Mouse (Mus musculus): ENCODE measurements around the gene Slc4a10. TPM values are rescaled to one million over a fixed set of nuclear protein-coding genes. Genes with fewer than 3 reads are reported as not detected.

The Slc4a10 gene
- polyA plus RNA-seq, 1 experiment from 2014 or later = 0.11 TPM

DNA sequence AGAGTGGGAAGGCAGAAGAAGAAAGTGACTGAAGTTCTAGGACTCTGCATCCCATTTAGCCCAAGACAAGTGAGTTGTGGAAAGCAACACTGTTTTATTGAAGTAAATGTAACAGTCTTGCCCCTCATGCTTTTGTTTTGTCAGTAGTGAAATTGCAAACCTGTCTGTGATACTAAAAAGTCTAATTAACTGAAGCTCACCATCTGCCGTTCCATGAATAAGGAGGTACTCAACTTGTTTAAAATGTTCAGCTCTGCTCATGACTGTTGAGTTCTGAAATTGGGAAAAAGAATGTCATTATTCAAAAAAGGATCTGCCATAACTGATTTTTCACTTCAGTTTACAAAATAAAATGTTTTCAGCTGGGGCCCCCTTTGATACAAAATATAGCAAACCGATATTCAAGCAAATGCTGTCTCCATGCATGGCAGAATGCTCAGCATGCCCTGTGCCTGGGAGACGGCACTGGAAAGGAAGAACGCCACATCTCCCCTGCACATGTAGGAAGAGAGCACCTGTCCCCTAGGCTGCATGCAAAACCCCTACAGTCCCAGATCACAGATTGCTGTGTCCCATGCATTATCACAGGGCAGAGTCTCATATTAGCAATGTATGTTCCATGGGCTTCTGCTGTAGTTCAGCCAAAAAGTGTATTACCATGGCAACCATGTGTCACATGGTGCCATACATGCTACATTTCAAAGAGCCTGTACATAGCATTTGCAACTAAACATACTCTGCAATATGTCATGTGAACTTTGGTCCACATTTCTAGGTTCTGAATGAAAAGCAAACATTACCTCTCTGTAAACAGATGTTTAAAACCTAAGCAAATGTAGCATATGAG, 288.4 kb downstream of the Slc4a10 start:
- Histone ChIP-seq H3K27ac (no peak overlapping the region), H3K4me3 (no peak overlapping the region), H3K4me2 (no peak overlapping the region), H3K9me3 (replicated peaks) (no peaks in the 10 kb centered on the region), H3K27me3 (replicated peaks) (no peaks in the 10 kb centered on the region), H3K9ac (no peak overlapping the region), H3K36me3 (no peaks in the 10 kb centered on the region), H3K4me1 (no peaks in the 10 kb centered on the region; the same call in 1 of the 2 replicates)
- WGBS (ENCODE audit: insufficient replicate concordance) = 74% methylated on average over 4 of the region's 4 CpGs
- ATAC-seq = no peak

- no peak for ATAC-seq
- WGBS (ENCODE audit: insufficient replicate concordance) = 70% methylated on average over 7 of the region's 7 CpGs
These were observed 290.8 kb downstream of the Slc4a10 start for GRCm38 (mm10) chr2:62337086-62337485.

DNA sequence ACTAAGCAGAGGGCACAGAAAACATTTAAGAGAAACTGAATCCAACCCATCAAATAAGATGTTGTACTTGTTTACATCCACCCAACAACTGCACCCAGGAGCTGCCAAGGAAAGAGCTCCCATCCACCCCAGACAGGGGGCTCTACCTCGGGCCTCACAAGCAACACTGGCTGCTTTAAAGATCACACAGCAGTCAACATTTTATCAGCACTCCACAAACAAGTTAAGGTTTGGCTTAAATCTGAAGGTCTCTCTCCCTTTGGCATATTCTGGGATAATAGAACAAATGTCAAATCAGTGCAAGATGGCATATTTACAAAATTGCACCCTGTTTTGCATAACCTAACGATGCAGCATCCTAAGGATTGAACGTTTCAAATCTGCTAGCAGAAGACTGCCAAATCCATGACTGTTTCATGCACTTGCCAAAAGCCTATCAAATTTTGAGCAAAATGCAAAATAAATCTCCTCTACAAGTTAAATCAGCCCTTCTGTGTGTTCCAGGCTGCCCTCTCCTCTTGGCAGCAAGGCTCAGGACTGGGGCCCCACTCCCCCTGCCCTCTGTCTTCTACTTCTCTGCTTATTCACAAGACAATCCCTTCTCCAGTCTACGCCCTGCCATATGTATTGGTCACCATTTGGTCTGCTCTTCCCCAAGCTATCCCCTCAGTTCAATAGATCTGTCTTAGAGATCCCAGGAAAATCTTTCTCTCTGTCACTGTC, 293.1 kb downstream of the Slc4a10 start:
- no peak overlapping the region for H3K4me3 ChIP-seq
- H3K4me1 ChIP-seq = no peaks in the 10 kb centered on the region
- WGBS (ENCODE audit: insufficient replicate concordance) = 55% methylated on average over 4 of the region's 4 CpGs
- H3K9ac ChIP-seq = no peak overlapping the region
- no peak overlapping the region for H3K4me2 ChIP-seq
- no peak overlapping the region for H3K27ac ChIP-seq
- no peaks in the 10 kb centered on the region for H3K27me3 ChIP-seq (replicated peaks)
- no peaks in the 10 kb centered on the region for H3K36me3 ChIP-seq
- H3K9me3 ChIP-seq (replicated peaks) = no peaks in the 10 kb centered on the region
- no peak for ATAC-seq

More at GRCm38 (mm10) chr2:62337086-62337485, 290.8 kb downstream of the Slc4a10 start:
- Histone ChIP-seq H3K9me3 (replicated peaks) (no peaks in the 10 kb centered on the region), H3K4me2 (no peak overlapping the region), H3K27ac (no peak overlapping the region), H3K4me3 (no peak overlapping the region), H3K9ac (no peak overlapping the region), H3K36me3 (no peaks in the 10 kb centered on the region), H3K4me1 (no peaks in the 10 kb centered on the region; the same call in 1 of the 2 replicates), H3K27me3 (replicated peaks) (no peaks in the 10 kb centered on the region)

DNA sequence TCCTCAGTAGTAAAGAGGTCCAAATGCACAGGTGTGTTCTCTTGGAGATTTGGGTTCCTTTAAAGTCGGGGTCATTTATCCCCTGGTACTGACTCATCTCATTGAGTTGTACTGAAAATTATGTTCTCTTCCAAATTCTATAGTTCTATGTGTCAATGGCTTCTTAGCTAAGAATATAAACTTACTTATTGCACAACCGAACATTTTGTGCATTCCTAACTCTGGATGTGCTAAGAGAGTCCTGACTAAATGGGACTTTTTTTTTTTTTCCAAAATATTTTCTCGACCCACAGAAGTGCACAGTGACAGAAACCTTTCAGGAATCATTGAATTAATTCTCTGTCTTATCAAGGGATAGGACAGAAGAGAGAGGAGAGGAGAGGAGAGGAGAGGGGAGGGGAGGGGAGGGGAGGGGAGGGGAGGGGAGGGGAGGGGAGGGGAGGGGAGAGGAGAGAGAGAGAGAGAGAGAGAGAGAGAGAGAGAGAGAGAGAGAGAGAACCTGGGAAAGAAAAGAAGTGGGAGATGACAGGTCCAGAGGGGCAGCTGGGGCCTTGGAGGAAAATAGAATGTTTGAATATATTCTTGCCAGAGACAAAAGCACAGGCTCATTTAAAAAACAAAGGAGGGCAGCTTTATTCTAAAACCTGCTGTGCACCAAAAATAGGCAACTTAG, 294.9 kb downstream of the Slc4a10 start:
- no peak overlapping the region for H3K27ac ChIP-seq
- H3K4me3 ChIP-seq = no peak overlapping the region
- WGBS (ENCODE audit: insufficient replicate concordance) = 54% methylated on average over 3 of the region's 3 CpGs
- no peaks in the 10 kb centered on the region for H3K4me1 ChIP-seq
- no peaks in the 10 kb centered on the region for H3K27me3 ChIP-seq (replicated peaks)
- H3K36me3 ChIP-seq = no peaks in the 10 kb centered on the region
- H3K9ac ChIP-seq = no peak overlapping the region
- no peaks in the 10 kb centered on the region for H3K9me3 ChIP-seq (replicated peaks)
- no peak overlapping the region for H3K4me2 ChIP-seq
- no peak for ATAC-seq

- no peaks in the 10 kb centered on the region for H3K36me3 ChIP-seq
- ATAC-seq = no peak
- H3K27ac ChIP-seq = no peak overlapping the region
- no peaks in the 10 kb centered on the region for H3K4me1 ChIP-seq
- no peaks in the 10 kb centered on the region for H3K27me3 ChIP-seq (replicated peaks)
- 65% methylated on average over 14 of the region's 14 CpGs for WGBS (ENCODE audit: insufficient replicate concordance)
- no peak overlapping the region for H3K4me3 ChIP-seq
- H3K4me2 ChIP-seq = no peak overlapping the region
- H3K9ac ChIP-seq = no peak overlapping the region
- H3K9me3 ChIP-seq (replicated peaks) = no peaks in the 10 kb centered on the region
These were observed 295.5 kb downstream of the Slc4a10 start for GRCm38 (mm10) chr2:62341734-62342128.

DNA sequence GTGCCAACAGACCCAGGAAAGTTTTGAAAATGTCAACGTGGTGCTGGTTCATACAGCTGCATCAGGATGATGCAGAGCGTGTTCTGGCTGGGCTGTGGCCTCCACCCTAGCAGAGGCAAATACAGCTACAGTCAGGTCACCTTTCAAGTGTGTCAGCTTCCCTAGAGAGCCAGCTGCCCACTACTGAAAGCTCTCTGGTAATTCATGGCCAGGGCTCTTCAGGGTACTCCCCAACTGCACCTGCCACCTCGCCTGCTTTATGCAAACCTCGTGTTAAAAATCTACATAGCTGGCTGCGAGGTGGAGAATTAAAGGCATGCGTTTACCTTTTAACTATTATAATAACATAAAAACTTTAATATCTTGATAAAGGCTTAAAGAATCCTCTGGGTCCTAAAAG, 298.1 kb downstream of the Slc4a10 start:
- Histone ChIP-seq H3K4me1 (no peaks in the 10 kb centered on the region), H3K36me3 (no peaks in the 10 kb centered on the region), H3K9me3 (replicated peaks) (no peaks in the 10 kb centered on the region), H3K27me3 (replicated peaks) (no peaks in the 10 kb centered on the region), H3K9ac (no peak overlapping the region), H3K4me2 (no peak overlapping the region), H3K27ac (no peak overlapping the region), H3K4me3 (no peak overlapping the region)
- 54% methylated on average over 6 of the region's 6 CpGs for WGBS (ENCODE audit: insufficient replicate concordance)
- no peak for ATAC-seq

DNA sequence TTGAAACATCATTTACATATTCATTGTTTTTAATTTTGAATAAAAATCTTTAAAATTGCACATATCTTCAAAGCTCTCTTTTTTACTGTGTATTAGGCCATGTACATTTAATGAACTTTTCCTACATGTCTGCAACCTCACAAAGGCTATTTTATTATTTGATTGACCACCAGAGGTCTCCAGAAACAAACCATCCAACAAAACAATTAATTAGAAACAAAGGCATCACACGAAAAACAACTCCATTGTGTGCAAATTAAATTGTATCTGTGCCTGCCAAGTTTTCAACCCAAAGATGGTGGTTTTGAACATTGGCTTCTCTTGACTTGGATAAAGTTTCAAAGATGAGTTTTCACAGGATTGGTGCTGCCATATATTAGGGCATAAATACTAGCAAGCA, 300.5 kb downstream of the Slc4a10 start:
- no peaks in the 10 kb centered on the region for H3K36me3 ChIP-seq
- H3K27me3 ChIP-seq (replicated peaks) = no peaks in the 10 kb centered on the region
- H3K4me1 ChIP-seq = no peaks in the 10 kb centered on the region
- ATAC-seq = no peak
- H3K4me3 ChIP-seq = no peak overlapping the region
- no peak overlapping the region for H3K9ac ChIP-seq
- no peak overlapping the region for H3K4me2 ChIP-seq
- H3K9me3 ChIP-seq (replicated peaks) = no peaks in the 10 kb centered on the region
- H3K27ac ChIP-seq = no peak overlapping the region
- 20% methylated on average over 1 of the region's 1 CpGs for WGBS (ENCODE audit: insufficient replicate concordance)

DNA sequence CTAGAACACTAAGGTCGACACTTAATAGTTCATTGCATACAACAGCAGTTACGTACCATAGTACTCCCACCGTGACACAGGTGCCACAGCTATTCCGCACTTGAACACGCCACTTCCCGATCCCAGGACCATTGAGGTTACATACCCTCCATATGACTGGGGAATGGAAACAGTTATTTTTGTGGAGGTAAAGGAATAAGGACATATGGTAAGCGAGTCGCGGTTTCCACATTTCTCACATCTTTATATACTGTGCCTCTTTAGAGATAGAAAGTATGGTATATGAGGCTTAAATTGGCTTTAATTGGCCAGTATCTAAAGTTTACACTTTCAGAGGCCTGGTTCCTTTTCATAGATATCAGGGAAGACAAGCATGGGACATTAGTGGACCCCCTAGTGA, 301.5 kb downstream of the Slc4a10 start:
- 83% methylated on average over 9 of the region's 9 CpGs for WGBS (ENCODE audit: insufficient replicate concordance)

DNA sequence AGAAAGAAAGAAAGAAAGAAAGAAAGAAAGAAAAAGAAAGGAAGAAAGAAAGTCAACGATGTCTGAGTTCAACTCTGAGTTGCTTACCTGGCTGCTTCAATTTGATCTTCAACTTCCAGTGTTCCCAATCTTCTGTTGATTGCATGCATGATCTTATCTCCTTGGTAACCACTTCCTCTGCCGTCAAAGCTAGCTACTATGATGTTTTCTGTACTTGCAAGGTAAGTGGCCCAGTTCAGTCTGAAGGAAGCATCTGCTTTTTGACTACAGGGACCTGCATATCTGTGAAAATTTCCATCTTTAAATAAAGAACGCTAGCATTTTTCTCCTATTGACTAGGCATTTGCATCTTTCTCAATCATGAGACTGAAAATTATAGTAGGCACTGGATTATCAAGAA, 305.8 kb downstream of the Slc4a10 start:
- Histone ChIP-seq H3K4me1 (no peaks in the 10 kb centered on the region), H3K4me2 (no peak overlapping the region), H3K36me3 (no peaks in the 10 kb centered on the region), H3K27ac (no peak overlapping the region), H3K4me3 (no peak overlapping the region), H3K9ac (no peak overlapping the region), H3K27me3 (replicated peaks) (no peaks in the 10 kb centered on the region), H3K9me3 (replicated peaks) (no peaks in the 10 kb centered on the region)
- no peak for ATAC-seq
- 45% methylated on average over 3 of the region's 3 CpGs for WGBS (ENCODE audit: insufficient replicate concordance)

More for the DNA sequence above, 301.5 kb downstream of the Slc4a10 start:
- Histone ChIP-seq H3K9ac (no peak overlapping the region), H3K4me1 (no peaks in the 10 kb centered on the region), H3K9me3 (replicated peaks) (no peaks in the 10 kb centered on the region), H3K27ac (no peak overlapping the region), H3K4me2 (no peak overlapping the region), H3K36me3 (no peaks in the 10 kb centered on the region), H3K4me3 (no peak overlapping the region), H3K27me3 (replicated peaks) (no peaks in the 10 kb centered on the region)
- no peak for ATAC-seq

- 59% methylated on average over 6 of the region's 6 CpGs for WGBS (ENCODE audit: insufficient replicate concordance)
- Histone ChIP-seq H3K4me2 (no peak overlapping the region), H3K27ac (no peak overlapping the region), H3K9ac (no peak overlapping the region), H3K36me3 (no peaks in the 10 kb centered on the region), H3K4me3 (no peak overlapping the region), H3K9me3 (replicated peaks) (no peaks in the 10 kb centered on the region), H3K4me1 (no peaks in the 10 kb centered on the region), H3K27me3 (replicated peaks) (no peaks in the 10 kb centered on the region)
- no peak for ATAC-seq
These were observed 309.5 kb downstream of the Slc4a10 start for GRCm38 (mm10) chr2:62355766-62356165.

GRCm38 (mm10) chr2:62356606-62357005, 310.3 kb downstream of the Slc4a10 start:
- no peak for ATAC-seq
- 73% methylated on average over 14 of the region's 14 CpGs for WGBS (ENCODE audit: insufficient replicate concordance)

DNA sequence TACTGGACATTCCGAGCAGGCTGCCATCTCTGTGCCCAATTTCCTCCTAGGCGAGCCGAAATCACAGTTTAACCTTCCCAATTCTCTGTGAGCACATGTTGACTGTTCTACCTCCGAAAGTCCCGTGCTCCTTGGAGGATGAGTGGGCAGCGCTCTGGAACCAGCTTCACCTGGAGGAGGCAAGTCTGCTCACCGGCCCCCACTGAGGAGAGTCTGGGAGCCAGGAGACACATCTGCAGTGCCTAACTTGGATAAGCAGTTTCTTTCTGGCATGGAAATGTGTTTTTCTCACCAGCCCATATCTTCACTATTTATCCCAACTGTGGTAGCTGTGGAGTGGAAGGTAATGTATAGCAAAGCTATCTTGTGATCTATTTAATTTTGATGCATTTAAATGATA, 311.0 kb downstream of the Slc4a10 start:
- no peaks in the 10 kb centered on the region for H3K27me3 ChIP-seq (replicated peaks)
- H3K4me1 ChIP-seq = no peaks in the 10 kb centered on the region
- WGBS (ENCODE audit: insufficient replicate concordance) = 80% methylated on average over 7 of the region's 7 CpGs
- no peak overlapping the region for H3K9ac ChIP-seq
- no peak overlapping the region for H3K4me3 ChIP-seq
- no peaks in the 10 kb centered on the region for H3K36me3 ChIP-seq
- no peak overlapping the region for H3K4me2 ChIP-seq
- no peaks in the 10 kb centered on the region for H3K9me3 ChIP-seq (replicated peaks)
- no peak overlapping the region for H3K27ac ChIP-seq
- ATAC-seq = no peak

More at GRCm38 (mm10) chr2:62356606-62357005, 310.3 kb downstream of the Slc4a10 start:
- no peak overlapping the region for H3K9ac ChIP-seq
- no peak overlapping the region for H3K4me2 ChIP-seq
- H3K4me3 ChIP-seq = no peak overlapping the region
- H3K4me1 ChIP-seq = no peaks in the 10 kb centered on the region
- H3K27me3 ChIP-seq (replicated peaks) = no peaks in the 10 kb centered on the region
- no peak overlapping the region for H3K27ac ChIP-seq
- no peaks in the 10 kb centered on the region for H3K36me3 ChIP-seq
- H3K9me3 ChIP-seq (replicated peaks) = no peaks in the 10 kb centered on the region

Measured in liver, embryonic 12.5 days (tissue).